Mouse (Mus musculus): ENCODE data around the gene Gm10717. TPM values are rescaled to one million over a fixed set of nuclear protein-coding genes. Genes with fewer than 3 reads are reported as not detected.
"Not testable (repeated sequence)": the region's sequence is repeated elsewhere in the genome, so short reads cannot be mapped to it uniquely, and the experiment has no call there.

Gene Gm10717
- polyA plus RNA-seq, 1 experiment from 2014 or later: 1.0 TPM

DNA sequence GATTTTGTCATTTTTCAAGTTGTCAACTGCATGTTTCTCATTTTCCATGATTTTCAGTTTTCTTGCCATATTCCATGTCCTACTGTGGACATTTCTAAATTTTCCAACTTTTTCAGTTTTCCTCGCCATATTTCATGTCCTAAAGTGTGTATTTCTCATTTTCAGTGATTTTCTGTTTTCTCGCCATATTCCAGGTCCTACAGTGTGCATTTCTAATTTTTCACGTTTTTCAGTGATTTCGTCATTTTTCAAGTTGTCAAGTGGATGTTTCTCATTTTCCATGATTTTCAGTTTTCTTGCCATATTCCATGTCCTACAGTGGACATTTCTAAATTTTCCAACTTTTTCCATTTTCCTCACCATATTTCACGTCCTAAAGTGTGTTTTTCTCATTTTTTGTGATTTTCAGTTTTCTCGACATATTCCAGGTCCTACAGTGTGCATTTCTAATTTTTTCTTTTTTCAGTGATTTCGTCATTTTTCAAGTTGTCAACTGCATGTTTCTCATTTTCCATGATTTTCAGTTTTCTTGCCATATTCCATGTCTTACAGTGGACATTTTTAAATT is 13.1 kb upstream of the Gm10717 start:
- peak; percentile 37; the same call in 1 of the 2 replicates for ATAC-seq (ENCODE audit: low FRiP score)
- H3K4me3 ChIP-seq (replicated peaks; ENCODE audit: low read length); H3K9ac ChIP-seq; DNase-seq (ENCODE audit: low spot score); H3K27ac ChIP-seq; H3K36me3 ChIP-seq (replicated peaks; ENCODE audit: control insufficient read depth, insufficient read depth); H3K4me1 ChIP-seq (replicated peaks; ENCODE audit: control insufficient read depth, insufficient read depth, low read length); H3K9me3 ChIP-seq (ENCODE audit: control insufficient read depth, low read length); H3K27me3 ChIP-seq (ENCODE audit: control insufficient read depth, insufficient read depth, low read length); H3K4me2 ChIP-seq (replicated peaks): not testable (repeated sequence)
- 87% methylated on average over 2 of the region's 7 CpGs for WGBS

DNA sequence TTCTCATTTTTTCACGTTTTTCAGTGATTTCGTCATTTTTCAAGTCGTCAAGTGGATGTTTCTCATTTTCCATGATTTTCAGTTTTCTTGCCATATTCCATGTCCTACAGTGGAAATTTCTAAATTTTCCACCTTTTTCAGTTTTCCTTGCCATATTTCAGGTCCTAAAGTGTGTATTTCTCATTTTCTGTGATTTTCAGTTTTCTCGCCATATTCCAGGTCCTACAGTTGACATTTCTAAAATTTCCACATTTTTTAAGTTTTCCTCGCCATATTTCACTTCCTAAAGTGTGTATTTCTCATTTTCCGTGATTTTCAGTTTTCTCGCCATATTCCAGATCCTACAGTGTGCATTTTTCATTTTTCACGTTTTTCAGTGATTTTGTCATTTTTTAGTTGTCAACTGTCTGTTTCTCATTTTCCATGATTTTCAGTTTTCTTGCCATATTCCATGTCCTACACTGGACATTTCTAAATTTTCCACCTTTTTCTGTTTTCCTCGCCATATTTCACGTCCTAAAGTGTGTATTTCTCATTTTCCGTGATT is 12.4 kb upstream of the Gm10717 start, which contains the start of gene Gm10721:
Gm10721 (plus strand) TSS at position 408 of the 547 bp plus-strand sequence.
- H3K27ac ChIP-seq; H3K4me2 ChIP-seq (replicated peaks); H3K27me3 ChIP-seq (ENCODE audit: control insufficient read depth, insufficient read depth, low read length); H3K4me3 ChIP-seq (replicated peaks; ENCODE audit: low read length); H3K9me3 ChIP-seq (ENCODE audit: control insufficient read depth, low read length); H3K36me3 ChIP-seq (replicated peaks; ENCODE audit: control insufficient read depth, insufficient read depth); H3K9ac ChIP-seq; H3K4me1 ChIP-seq (replicated peaks; ENCODE audit: control insufficient read depth, insufficient read depth, low read length); DNase-seq (ENCODE audit: low spot score): not testable (repeated sequence)
- peak; percentile 73 for ATAC-seq (ENCODE audit: low FRiP score)
- WGBS: no CpG with 5 or more reads among the region's 11 CpGs

DNA sequence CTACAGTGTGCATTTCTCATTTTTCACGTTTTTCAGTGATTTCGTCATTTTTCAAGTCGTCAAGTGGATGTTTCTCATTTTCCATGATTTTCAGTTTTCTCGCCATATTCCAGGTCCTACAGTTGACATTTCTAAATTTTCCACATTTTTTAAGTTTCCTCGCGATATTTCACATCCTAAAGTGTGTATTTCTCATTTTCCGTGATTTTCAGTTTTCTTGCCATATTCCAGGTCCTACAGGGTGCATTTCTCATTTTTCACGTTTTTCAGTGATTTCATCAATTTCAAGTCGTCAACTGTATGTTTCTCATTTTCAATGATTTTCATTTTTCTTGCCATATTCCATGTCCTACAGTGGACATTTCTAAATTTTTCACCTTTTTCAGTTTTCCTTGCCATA is 9.9 kb upstream of the Gm10717 start, which contains the start of gene Gm10720:
Gm10720 (plus strand) TSS at position 301 of the 400 bp plus-strand sequence.
- H3K9ac ChIP-seq; H3K9me3 ChIP-seq (ENCODE audit: control insufficient read depth, low read length); ATAC-seq (ENCODE audit: low FRiP score); H3K27me3 ChIP-seq (ENCODE audit: control insufficient read depth, insufficient read depth, low read length); H3K4me1 ChIP-seq (replicated peaks; ENCODE audit: control insufficient read depth, insufficient read depth, low read length); H3K27ac ChIP-seq; H3K4me2 ChIP-seq (replicated peaks); H3K4me3 ChIP-seq (replicated peaks; ENCODE audit: low read length); DNase-seq (ENCODE audit: low spot score); H3K36me3 ChIP-seq (replicated peaks; ENCODE audit: control insufficient read depth, insufficient read depth): not testable (repeated sequence)
- WGBS: 67% methylated on average over 4 of the region's 9 CpGs

- not testable (repeated sequence) for ATAC-seq (ENCODE audit: low FRiP score); H3K4me2 ChIP-seq (replicated peaks); H3K4me3 ChIP-seq (replicated peaks; ENCODE audit: low read length); H3K9me3 ChIP-seq (ENCODE audit: control insufficient read depth, low read length); DNase-seq (ENCODE audit: low spot score); H3K27me3 ChIP-seq (ENCODE audit: control insufficient read depth, insufficient read depth, low read length); H3K9ac ChIP-seq; H3K36me3 ChIP-seq (replicated peaks; ENCODE audit: control insufficient read depth, insufficient read depth); H3K4me1 ChIP-seq (replicated peaks; ENCODE audit: control insufficient read depth, insufficient read depth, low read length); H3K27ac ChIP-seq
- WGBS: 81% methylated on average over 4 of the region's 6 CpGs
These were observed 9.3 kb upstream of the Gm10717 start for GRCm38 (mm10) chr9:3015896-3016295.

GRCm38 (mm10) chr9:3017108-3017507 is 8.1 kb upstream of the Gm10717 start, which contains the start of gene Gm10719:
Gm10719 (plus strand) TSS chr9:3017408.
- not testable (repeated sequence) for H3K4me2 ChIP-seq (replicated peaks); H3K9me3 ChIP-seq (ENCODE audit: control insufficient read depth, low read length); H3K27me3 ChIP-seq (ENCODE audit: control insufficient read depth, insufficient read depth, low read length); DNase-seq (ENCODE audit: low spot score); H3K27ac ChIP-seq; H3K36me3 ChIP-seq (replicated peaks; ENCODE audit: control insufficient read depth, insufficient read depth); H3K4me1 ChIP-seq (replicated peaks; ENCODE audit: control insufficient read depth, insufficient read depth, low read length); H3K4me3 ChIP-seq (replicated peaks; ENCODE audit: low read length); ATAC-seq (ENCODE audit: low FRiP score); H3K9ac ChIP-seq
- WGBS: 50% methylated on average over 1 of the region's 9 CpGs

GRCm38 (mm10) chr9:3018944-3019343 is 6.3 kb upstream of the Gm10717 start:
- not testable (repeated sequence) for H3K4me3 ChIP-seq (replicated peaks; ENCODE audit: low read length); H3K27ac ChIP-seq; DNase-seq (ENCODE audit: low spot score); H3K4me1 ChIP-seq (replicated peaks; ENCODE audit: control insufficient read depth, insufficient read depth, low read length); H3K36me3 ChIP-seq (replicated peaks; ENCODE audit: control insufficient read depth, insufficient read depth); H3K4me2 ChIP-seq (replicated peaks); H3K27me3 ChIP-seq (ENCODE audit: control insufficient read depth, insufficient read depth, low read length); H3K9me3 ChIP-seq (ENCODE audit: control insufficient read depth, low read length); H3K9ac ChIP-seq; ATAC-seq (ENCODE audit: low FRiP score)
- 64% methylated on average over 9 of the region's 9 CpGs for WGBS

DNA sequence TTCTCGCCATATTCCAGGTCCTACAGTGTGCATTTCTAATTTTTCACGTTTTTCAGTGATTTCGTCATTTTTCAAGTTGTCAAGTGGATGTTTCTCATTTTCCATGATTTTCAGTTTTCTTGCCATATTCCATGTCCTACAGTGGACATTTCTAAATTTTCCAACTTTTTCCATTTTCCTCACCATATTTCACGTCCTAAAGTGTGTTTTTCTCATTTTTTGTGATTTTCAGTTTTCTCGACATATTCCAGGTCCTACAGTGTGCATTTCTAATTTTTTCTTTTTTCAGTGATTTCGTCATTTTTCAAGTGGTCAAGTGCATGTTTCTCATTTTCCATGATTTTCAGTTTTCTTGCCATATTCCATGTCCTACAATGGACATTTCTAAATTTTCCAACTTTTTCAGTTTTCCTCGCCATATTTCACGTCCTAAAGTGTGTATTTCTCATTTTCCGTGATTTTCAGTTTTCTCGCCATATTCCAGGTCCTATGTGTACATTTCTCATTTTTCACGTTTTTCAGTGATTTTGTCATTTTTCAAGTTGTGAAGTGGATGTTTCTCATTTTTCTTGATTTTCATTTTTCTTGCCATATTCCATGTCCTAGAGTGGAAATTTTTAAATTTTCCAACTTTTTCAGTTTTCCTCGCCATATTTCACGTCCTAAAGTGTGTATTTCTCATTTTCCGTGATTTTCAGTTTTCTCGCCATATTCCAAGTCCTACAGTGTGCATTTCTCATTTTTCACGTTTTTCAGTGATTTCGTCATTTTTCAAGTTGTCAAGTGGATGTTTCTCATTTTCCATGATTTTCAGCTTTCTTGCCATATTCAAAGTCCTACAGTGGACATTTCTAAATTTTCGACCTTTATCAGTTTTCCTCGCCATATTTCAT is 5.1 kb upstream of the Gm10717 start:
- H3K4me2 ChIP-seq (replicated peaks); H3K4me3 ChIP-seq (replicated peaks; ENCODE audit: low read length); H3K36me3 ChIP-seq (replicated peaks; ENCODE audit: control insufficient read depth, insufficient read depth); H3K4me1 ChIP-seq (replicated peaks; ENCODE audit: control insufficient read depth, insufficient read depth, low read length); H3K9ac ChIP-seq; DNase-seq (ENCODE audit: low spot score); H3K27me3 ChIP-seq (ENCODE audit: control insufficient read depth, insufficient read depth, low read length); H3K9me3 ChIP-seq (ENCODE audit: control insufficient read depth, low read length); H3K27ac ChIP-seq: not testable (repeated sequence)
- peak; percentile 72; the same call in 1 of the 2 replicates for ATAC-seq (ENCODE audit: low FRiP score)
- 81% methylated on average over 11 of the region's 19 CpGs for WGBS

DNA sequence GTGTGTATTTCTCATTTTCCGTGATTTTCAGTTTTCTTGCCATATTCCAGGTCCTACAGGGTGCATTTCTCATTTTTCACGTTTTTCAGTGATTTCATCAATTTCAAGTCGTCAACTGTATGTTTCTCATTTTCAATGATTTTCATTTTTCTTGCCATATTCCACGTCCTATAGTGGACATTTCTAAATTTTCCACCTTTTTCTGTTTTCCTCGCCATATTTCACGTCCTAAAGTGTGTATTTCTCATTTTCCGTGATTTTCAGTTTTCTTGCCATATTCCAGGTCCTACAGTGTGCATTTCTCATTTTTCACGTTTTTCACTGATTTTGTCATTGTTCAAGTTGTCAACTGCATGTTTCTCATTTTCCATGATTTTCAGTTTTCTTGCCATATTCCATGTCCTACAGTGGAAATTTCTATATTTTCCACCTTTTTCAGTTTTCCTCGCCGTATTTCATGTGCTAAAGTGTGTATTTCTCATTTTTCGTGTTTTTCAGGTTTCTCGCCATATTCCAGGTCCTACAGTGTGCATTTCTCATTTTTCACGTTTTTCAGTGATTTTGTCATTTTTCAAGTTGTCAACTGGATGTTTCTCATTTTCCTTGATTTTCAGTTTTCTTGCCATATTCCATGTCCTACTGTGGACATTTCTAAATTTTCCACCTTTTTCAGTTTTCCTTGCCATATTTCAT is 2.8 kb upstream of the Gm10717 start:
- H3K9me3 ChIP-seq (ENCODE audit: control insufficient read depth, low read length); H3K27ac ChIP-seq; ATAC-seq (ENCODE audit: low FRiP score); H3K36me3 ChIP-seq (replicated peaks; ENCODE audit: control insufficient read depth, insufficient read depth); H3K27me3 ChIP-seq (ENCODE audit: control insufficient read depth, insufficient read depth, low read length); H3K9ac ChIP-seq; H3K4me2 ChIP-seq (replicated peaks); H3K4me3 ChIP-seq (replicated peaks; ENCODE audit: low read length); H3K4me1 ChIP-seq (replicated peaks; ENCODE audit: control insufficient read depth, insufficient read depth, low read length): not testable (repeated sequence)
- peak; percentile 23 for DNase-seq (ENCODE audit: low spot score)
- WGBS: 75% methylated on average over 9 of the region's 13 CpGs

All from hindbrain, embryonic 14.5 days (tissue).